Mouse (Mus musculus): ENCODE measurements around the gene Gm21994. TPM values are rescaled to one million over a fixed set of nuclear protein-coding genes. Genes with fewer than 3 reads are reported as not detected.

Gm21994 gene
- polyA plus RNA-seq, 1 experiment from 2014 or later, result 2.7 TPM

Other genes starting within 250 kb of the Gm21994 start
- 5.3 and 7.5 TPM in 2 replicates for gene Zfp120, start 118.9 kb downstream of the Gm21994 start, polyA plus RNA-seq (2014; fragmentation: Nextera tagmentation; extraction: Ambion mirVana)
- gene Gm10770, start 75.9 kb downstream of the Gm21994 start, polyA plus RNA-seq (2014; fragmentation: Nextera tagmentation; extraction: Ambion mirVana), result not detected in 2 replicates
- gene Gm14139, start 73.8 kb downstream of the Gm21994 start, polyA plus RNA-seq (2014; fragmentation: Nextera tagmentation; extraction: Ambion mirVana), result not detected in 2 replicates
- 4.4 and 5.9 TPM in 2 replicates for gene Zfp937, start 37.5 kb downstream of the Gm21994 start, polyA plus RNA-seq (2014; fragmentation: Nextera tagmentation; extraction: Ambion mirVana)
- gene Gm14124, start 1.9 kb upstream of the Gm21994 start, polyA plus RNA-seq (2014; fragmentation: Nextera tagmentation; extraction: Ambion mirVana), result 0.04 TPM in 1 of 2 replicates, not detected in the other
- gene Gm10130, start 68.1 kb upstream of the Gm21994 start, polyA plus RNA-seq (2014; fragmentation: Nextera tagmentation; extraction: Ambion mirVana), result 2.3 and 2.8 TPM in 2 replicates
- gene 3300002I08Rik, start 107.2 kb upstream of the Gm21994 start, polyA plus RNA-seq (2014; fragmentation: Nextera tagmentation; extraction: Ambion mirVana), result 5.0 and 6.1 TPM in 2 replicates
- gene Zfp442, start 195.9 kb upstream of the Gm21994 start, polyA plus RNA-seq (2014; fragmentation: Nextera tagmentation; extraction: Ambion mirVana), result 4.1 and 4.4 TPM in 2 replicates
- gene Zfp345, start 229.5 kb upstream of the Gm21994 start, polyA plus RNA-seq (2014; fragmentation: Nextera tagmentation; extraction: Ambion mirVana), result 0.06 and 0.31 TPM in 2 replicates

Measured in heart, embryonic 11.5 days (tissue).